Comparison of ENCODE assay signal across 21 mouse cellular contexts in genomic region chr13:63216537-63216936, GRCm38 (mm10).
DNase-seq lines count a peak whose midpoint lies in the region; ATAC-seq and TF ChIP-seq lines count a peak whose summit lies in the region.
"Had no signal": no experiment of that assay in that cellular context is flagged by ENCODE, and none has a peak within 500 bp of the region (broad histone marks: within the 10 kb centered on the region; RNA-seq: fewer than 3 reads in every experiment).

No protein-coding gene starts in this region.

- DNase-seq in stomach, postnatal 0 days (ENCODE audit: low spot score): no peak
- peak; percentile 12 for DNase-seq in MEL (ENCODE audit: low read depth, low spot score)
- DNase-seq in ZHBTc4 (ENCODE audit: low read depth, low spot score): peak; percentile 70
- no peak for DNase-seq in thymus, postnatal 36 days
- DNase-seq in B cell, adult 2 months: no peak
- no peak for DNase-seq in cerebellum, postnatal 25 days
- DNase-seq: adrenal gland, adult 8-10 months; cerebellum, adult 11 months; cerebellum, adult 8-10 months; cerebellum, postnatal 14 days; gastrocnemius, postnatal 36 days; heart, adult 18-20 months; heart, postnatal 14 days; kidney, adult 11 months had no signal

- no peak overlapping the region for H3K4me3 ChIP-seq in stomach, embryonic 16.5 days (replicated peaks; ENCODE audit: low read length)
- H3K4me3 ChIP-seq in stomach, postnatal 0 days (ENCODE audit: low read depth, low read length): no peak overlapping the region
- no peak overlapping the region for H3K4me3 ChIP-seq in MEL (ENCODE audit: control insufficient read depth in 1 of 2, insufficient read depth in 1 of 2, low read depth in 2 of 2, low read length in 2 of 2)
- H3K4me3 ChIP-seq: embryonic facial prominence, embryonic 13.5 days; forebrain, embryonic 15.5 days; heart, embryonic 10.5 days; heart, embryonic 15.5 days; hindbrain, embryonic 13.5 days had no signal

- H3K27ac ChIP-seq in stomach, embryonic 16.5 days (ENCODE audit: low read length): no peak overlapping the region
- H3K27ac ChIP-seq in stomach, postnatal 0 days (replicated peaks): no peak overlapping the region
- no peak overlapping the region for H3K27ac ChIP-seq in MEL (ENCODE audit: control insufficient read depth, low read depth, low read length)
- H3K27ac ChIP-seq: embryonic facial prominence, embryonic 13.5 days; forebrain, embryonic 15.5 days; heart, embryonic 10.5 days; heart, embryonic 15.5 days; hindbrain, embryonic 13.5 days; hindbrain, postnatal 0 days had no signal

- H3K79me2 ChIP-seq in MEL (ENCODE audit: control insufficient read depth, insufficient read depth, low read length, poor library complexity): no peaks in the 10 kb centered on the region

- TF ChIP-seq EP300 in stomach, postnatal 0 days (optimal IDR thresholded peaks at IDR 0.05): no peak
- no peak for TF ChIP-seq EP300 in MEL (IDR thresholded peaks at IDR 0.05; ENCODE audit: low read depth in 1 of 2, low read length in 2 of 2)

- H3K4me1 ChIP-seq in stomach, embryonic 16.5 days (ENCODE audit: control insufficient read depth, insufficient read depth, low read length): no peaks in the 10 kb centered on the region
- H3K4me1 ChIP-seq in stomach, postnatal 0 days (replicated peaks; ENCODE audit: control insufficient read depth, insufficient read depth): no peaks in the 10 kb centered on the region
- no peaks in the 10 kb centered on the region for H3K4me1 ChIP-seq in MEL (ENCODE audit: control insufficient read depth in 1 of 2, insufficient read depth in 2 of 2, low read length in 2 of 2)
- H3K4me1 ChIP-seq: embryonic facial prominence, embryonic 13.5 days; forebrain, embryonic 15.5 days; heart, embryonic 10.5 days; heart, embryonic 15.5 days; hindbrain, embryonic 13.5 days had no signal

- H3K4me2 ChIP-seq in stomach, embryonic 16.5 days (ENCODE audit: low read depth, low read length): no peak overlapping the region
- no peak overlapping the region for H3K4me2 ChIP-seq in stomach, postnatal 0 days (replicated peaks; ENCODE audit: low read depth)
- H3K4me2 ChIP-seq: embryonic facial prominence, embryonic 13.5 days; forebrain, embryonic 15.5 days; heart, embryonic 15.5 days; hindbrain, embryonic 13.5 days had no signal

- H3K9ac ChIP-seq in stomach, embryonic 16.5 days (ENCODE audit: low read length): no peak overlapping the region
- H3K9ac ChIP-seq in stomach, postnatal 0 days (ENCODE audit: low read length): no peak overlapping the region
- no peak overlapping the region for H3K9ac ChIP-seq in MEL (ENCODE audit: control insufficient read depth, low read depth, low read length, poor library complexity, severe bottlenecking)
- H3K9ac ChIP-seq: embryonic facial prominence, embryonic 13.5 days; forebrain, embryonic 15.5 days; heart, embryonic 15.5 days; hindbrain, embryonic 13.5 days had no signal

- TF ChIP-seq RAD21 in MEL (IDR thresholded peaks at IDR 0.05; ENCODE audit: low read depth, low read length): no peak

- TF ChIP-seq CTCF in stomach, postnatal 0 days (IDR thresholded peaks at IDR 0.05; ENCODE audit: low read depth): no peak
- no peak for TF ChIP-seq CTCF in MEL (IDR thresholded peaks at IDR 0.05 in 2 of 3, conservative IDR thresholded peaks at IDR 0.05 in 1 of 3; ENCODE audit: control insufficient read depth in 1 of 3, insufficient read depth in 1 of 3, low read depth in 2 of 3, low read length in 3 of 3, poor library complexity in 1 of 3, severe bottlenecking in 1 of 3)

- H3K27me3 ChIP-seq in stomach, embryonic 16.5 days (ENCODE audit: control insufficient read depth, insufficient read depth, low read length): no peaks in the 10 kb centered on the region
- no peaks in the 10 kb centered on the region for H3K27me3 ChIP-seq in stomach, postnatal 0 days (ENCODE audit: control insufficient read depth, insufficient read depth, low read length)
- no peaks in the 10 kb centered on the region for H3K27me3 ChIP-seq in MEL (ENCODE audit: control insufficient read depth in 1 of 2, insufficient read depth in 2 of 2, low read length in 2 of 2)
- H3K27me3 ChIP-seq: embryonic facial prominence, embryonic 13.5 days; forebrain, embryonic 15.5 days; heart, embryonic 15.5 days; hindbrain, embryonic 13.5 days had no signal

- ATAC-seq in stomach, embryonic 16.5 days (ENCODE audit: insufficient read depth, low FRiP score): 0 out of 2 replicates have a peak, but pooled peaks have one; percentile 40
- no peak for ATAC-seq in stomach, postnatal 0 days (ENCODE audit: low FRiP score, low TSS enrichment)
- ATAC-seq: forebrain, embryonic 15.5 days; hindbrain, postnatal 0 days had no signal

- no peak for TF ChIP-seq POLR2A in MEL (IDR thresholded peaks at IDR 0.05; ENCODE audit: control insufficient read depth in 1 of 2, insufficient read depth in 1 of 2, low read depth in 1 of 2, low read length in 2 of 2, poor library complexity in 1 of 2)

- H3K36me3 ChIP-seq in stomach, embryonic 16.5 days (ENCODE audit: control insufficient read depth, insufficient read depth, low read length): no peaks in the 10 kb centered on the region
- no peaks in the 10 kb centered on the region for H3K36me3 ChIP-seq in stomach, postnatal 0 days (ENCODE audit: control insufficient read depth, insufficient read depth, low read length)
- H3K36me3 ChIP-seq in MEL (ENCODE audit: control insufficient read depth in 1 of 2, insufficient read depth in 2 of 2, low read length in 2 of 2): no peaks in the 10 kb centered on the region
- H3K36me3 ChIP-seq: forebrain, embryonic 15.5 days had no signal

- no peaks in the 10 kb centered on the region for H3K9me3 ChIP-seq in stomach, embryonic 16.5 days (replicated peaks; ENCODE audit: control insufficient read depth, low read length)
- H3K9me3 ChIP-seq in stomach, postnatal 0 days (ENCODE audit: control insufficient read depth, low read length): no peaks in the 10 kb centered on the region
- H3K9me3 ChIP-seq in MEL (replicated peaks; ENCODE audit: insufficient read depth, low read length): no peaks in the 10 kb centered on the region
- H3K9me3 ChIP-seq: embryonic facial prominence, embryonic 13.5 days; forebrain, embryonic 15.5 days; heart, embryonic 10.5 days; heart, embryonic 15.5 days; hindbrain, embryonic 13.5 days had no signal

TF ChIP-seq in MEL, 35 proteins besides CTCF, POLR2A, EP300 and RAD21:
- TF ChIP-seq KAT2A (conservative IDR thresholded peaks at IDR 0.05; ENCODE audit: low read depth, low read length) (no peak), MAFK (IDR thresholded peaks at IDR 0.05; ENCODE audit: borderline replicate concordance, low read depth, low read length) (peak; percentile 40; the same call in 1 of the 2 replicates)

Comparison
In these comparisons a context has a peak if more than half of its experiments do, and no peak if none do; other contexts are left out.
1. DNase-seq: peak in MEL (single experiment) and ZHBTc4 (single experiment); none in stomach, postnatal 0 days (single experiment), thymus, postnatal 36 days (0 of 2), B cell, adult 2 months (0 of 2) and cerebellum, postnatal 25 days (0 of 2).